Mouse (Mus musculus) forelimb bud, embryonic 11.5 days (tissue): ENCODE measurements around the gene Plin4.

Experiments used
- DNase-seq: peaks from one replicate; pipeline ENCODE4 v3.0.0-alpha.2; 2012; ENCODE audit warnings: low read depth, low spot score

Plin4 gene

GRCm38 (mm10) chr17:56109219-56110051 lies at the start of gene Plin4:
TSS of gene Plin4 (minus strand) at chr17:56109803.
- DNase-seq, result no peak

- peak; percentile 60 for DNase-seq
Measured at GRCm38 (mm10) chr17:56153643-56154042, 44.0 kb upstream of the Plin4 start.

- no peak for DNase-seq
Measured at GRCm38 (mm10) chr17:56149897-56150296, 40.3 kb upstream of the Plin4 start.

- no peak for DNase-seq
Measured at GRCm38 (mm10) chr17:56148790-56149618, 39.4 kb upstream of the Plin4 start.

GRCm38 (mm10) chr17:56148280-56148679 lies 38.7 kb upstream of the Plin4 start:
- no peak for DNase-seq

GRCm38 (mm10) chr17:56147420-56147819 lies 37.8 kb upstream of the Plin4 start:
- DNase-seq, result no peak

- no peak for DNase-seq
Measured at GRCm38 (mm10) chr17:56146131-56146530, 36.5 kb upstream of the Plin4 start.

GRCm38 (mm10) chr17:56144546-56144945 lies 34.9 kb upstream of the Plin4 start:
- no peak for DNase-seq

- DNase-seq, result peak; percentile 23
Measured at GRCm38 (mm10) chr17:56141702-56142605, 32.4 kb upstream of the Plin4 start.

- DNase-seq, result peak; percentile 40
Measured at GRCm38 (mm10) chr17:56139858-56140595, 30.4 kb upstream of the Plin4 start, which contains the start of gene Sema6b. TSS of gene Sema6b (minus strand) at chr17:56140343.

GRCm38 (mm10) chr17:56139355-56139754 lies 29.8 kb upstream of the Plin4 start:
- DNase-seq, result no peak

GRCm38 (mm10) chr17:56137839-56138613 lies 28.4 kb upstream of the Plin4 start:
- DNase-seq, result no peak

- DNase-seq, result no peak
Measured at GRCm38 (mm10) chr17:56136558-56136957, 27.0 kb upstream of the Plin4 start.

GRCm38 (mm10) chr17:56134463-56134971 lies 24.9 kb upstream of the Plin4 start:
- DNase-seq, result peak; percentile 43

GRCm38 (mm10) chr17:56133457-56134363 lies 24.1 kb upstream of the Plin4 start:
- DNase-seq, result no peak

- peak; percentile 50 for DNase-seq
Measured at GRCm38 (mm10) chr17:56132661-56133060, 23.1 kb upstream of the Plin4 start.

GRCm38 (mm10) chr17:56131814-56132213 lies 22.2 kb upstream of the Plin4 start:
- DNase-seq, result peak; percentile 34

- DNase-seq, result no peak
Measured at GRCm38 (mm10) chr17:56131136-56131535, 21.5 kb upstream of the Plin4 start.

- DNase-seq, result no peak
Measured at GRCm38 (mm10) chr17:56128246-56128645, 18.6 kb upstream of the Plin4 start.
